Mouse (Mus musculus) CH12.LX (cell line): ENCODE measurements at regions not wholly inside any gene's neighbourhood (a gene's known extent, or its start where the extent isn't known, plus 50 kb on each side); places are given as distances from the start of the nearest gene placed in this dataset.

Source experiments
- DNase-seq: peaks from one replicate; pipeline ENCODE4 v3.0.0-alpha.2; 2013; ENCODE audit errors: extremely low read depth
- H3K27ac ChIP-seq: 2 replicates; pipeline ENCODE4 v1.5.1; 2012; ENCODE audit warnings: low read depth, mild to moderate bottlenecking, control low read depth, moderate library complexity; ENCODE audit not compliant: insufficient read depth
- H3K27me3 ChIP-seq: replicated peaks from 2 replicates; pipeline ENCODE3; 2012; ENCODE audit warnings: inconsistent platforms
- H3K36me3 ChIP-seq, 2 experiments: replicated peaks in 1 of 2; 2 replicates each; pipeline versions ENCODE3 to v1.6.1; 2012; ENCODE audit warnings: inconsistent platforms in 1 of 2, low read length in 1 of 2, mild to moderate bottlenecking in 1 of 2, mixed read lengths in 1 of 2, moderate library complexity in 1 of 2; ENCODE audit not compliant: control insufficient read depth in 1 of 2, insufficient read depth in 1 of 2
- H3K4me1 ChIP-seq, 2 experiments: 2 replicates each; pipeline ENCODE4 v1.6.1; 2012; ENCODE audit warnings: inconsistent platforms in 1 of 2, moderate library complexity in 1 of 2; ENCODE audit not compliant: insufficient read depth in 2 of 2, control insufficient read depth in 1 of 2
- H3K4me2 ChIP-seq: 2 replicates; pipeline ENCODE4 v1.6.1; 2012; ENCODE audit warnings: low read depth, mild to moderate bottlenecking, control low read depth; ENCODE audit not compliant: poor library complexity, insufficient read depth, severe bottlenecking
- H3K4me3 ChIP-seq, 3 experiments: fragments of 150-350 bp in 1 of 3; sonication (generic) in 1 of 3; replicated peaks in 1 of 3; 2 replicates each; pipeline versions ENCODE3 to v1.5.1; 2011 to 2012; ENCODE audit warnings: low read depth in 2 of 3, low read length in 2 of 3, mild to moderate bottlenecking in 2 of 3, moderate library complexity in 2 of 3, control low read depth in 1 of 3, improper control_type of control experiment in 1 of 3, inconsistent platforms in 1 of 3, mixed read lengths in 1 of 3; ENCODE audit not compliant: poor library complexity in 1 of 3
- H3K79me2 ChIP-seq: replicated peaks from 2 replicates; pipeline ENCODE4 v1.6.1; 2012; ENCODE audit warnings: mild to moderate bottlenecking, moderate library complexity; ENCODE audit not compliant: control insufficient read depth, poor library complexity, insufficient read depth, severe bottlenecking; ENCODE audit errors: extremely low read depth
- H3K9ac ChIP-seq: 2 replicates; pipeline ENCODE4 v1.6.1; 2012; ENCODE audit warnings: low read depth, mild to moderate bottlenecking, control low read depth, moderate library complexity; ENCODE audit not compliant: insufficient read depth
- H3K9me3 ChIP-seq: replicated peaks from 2 replicates; pipeline ENCODE3; 2012; ENCODE audit warnings: low read length, inconsistent platforms, mixed read lengths
- BHLHE40 ChIP-seq: IDR thresholded peaks from 2 replicates; pipeline ENCODE4 v1.6.1; 2011; ENCODE audit warnings: mild to moderate bottlenecking, low read depth, low read length, improper control_type of control experiment
- CHD1 ChIP-seq: IDR thresholded peaks from 2 replicates; pipeline ENCODE4 v1.6.1; 2012; ENCODE audit warnings: low read depth, low read length, improper control_type of control experiment, inconsistent platforms
- CHD2 ChIP-seq: IDR thresholded peaks from 2 replicates; pipeline ENCODE4 v1.6.1; 2011; ENCODE audit warnings: low read length, improper control_type of control experiment
- ELF1 ChIP-seq: IDR thresholded peaks from 2 replicates; pipeline ENCODE4 v1.6.1; 2014; ENCODE audit warnings: low read depth, mild to moderate bottlenecking, inconsistent platforms, low read length, improper control_type of control experiment
- EP300 ChIP-seq: IDR thresholded peaks from 2 replicates; pipeline ENCODE4 v1.6.1; 2011; ENCODE audit warnings: low read length, improper control_type of control experiment
- GABPA ChIP-seq: IDR thresholded peaks from 2 replicates; pipeline ENCODE4 v1.6.1; 2012; ENCODE audit warnings: low read depth, low read length, improper control_type of control experiment, inconsistent platforms; ENCODE audit not compliant: insufficient replicate concordance
- HCFC1 ChIP-seq: IDR thresholded peaks from 2 replicates; pipeline ENCODE4 v1.6.1; 2012; ENCODE audit warnings: low read depth, mild to moderate bottlenecking, inconsistent platforms, low read length, improper control_type of control experiment
- IRF4 ChIP-seq: IDR thresholded peaks from 2 replicates; pipeline ENCODE4 v1.6.1; 2014; ENCODE audit warnings: low read depth, mild to moderate bottlenecking, inconsistent platforms, low read length, improper control_type of control experiment
- JUN ChIP-seq: IDR thresholded peaks from 2 replicates; pipeline ENCODE4 v1.6.1; 2011; ENCODE audit warnings: low read depth, mild to moderate bottlenecking, low read length, improper control_type of control experiment, moderate library complexity; ENCODE audit not compliant: insufficient read depth
- JUND ChIP-seq: conservative IDR thresholded peaks from 2 replicates; pipeline ENCODE4 v1.6.1; 2011; ENCODE audit warnings: low read depth, low read length, improper control_type of control experiment
- KAT2A ChIP-seq: IDR thresholded peaks from 2 replicates; pipeline ENCODE4 v1.6.1; 2012; ENCODE audit warnings: low read length, improper control_type of control experiment, inconsistent platforms; ENCODE audit not compliant: insufficient replicate concordance
- MAZ ChIP-seq: IDR thresholded peaks from 2 replicates; pipeline ENCODE4 v1.6.1; 2012; ENCODE audit warnings: low read depth, mild to moderate bottlenecking, inconsistent platforms, low read length, improper control_type of control experiment, moderate library complexity
- MEF2A ChIP-seq: IDR thresholded peaks from 2 replicates; pipeline ENCODE4 v1.6.1; 2014; ENCODE audit warnings: low read depth, mild to moderate bottlenecking, inconsistent platforms, low read length, improper control_type of control experiment, borderline replicate concordance
- NRF1 ChIP-seq: IDR thresholded peaks from 2 replicates; pipeline ENCODE4 v1.6.1; 2014; ENCODE audit warnings: low read depth, mild to moderate bottlenecking, inconsistent platforms, low read length, improper control_type of control experiment, moderate library complexity
- PAX5 ChIP-seq: IDR thresholded peaks from 2 replicates; pipeline ENCODE4 v1.6.1; 2012; ENCODE audit warnings: low read length, inconsistent platforms, mixed read lengths
- RAD21 ChIP-seq: IDR thresholded peaks from 2 replicates; pipeline ENCODE4 v1.6.1; 2011; ENCODE audit warnings: low read depth, mild to moderate bottlenecking, low read length, improper control_type of control experiment, moderate library complexity
- RCOR1 ChIP-seq: conservative IDR thresholded peaks from 2 replicates; pipeline ENCODE4 v1.6.1; 2012; ENCODE audit warnings: low read depth, mild to moderate bottlenecking, inconsistent platforms, low read length, improper control_type of control experiment
- SMC3 ChIP-seq: IDR thresholded peaks from 2 replicates; pipeline ENCODE4 v1.6.1; 2011; ENCODE audit warnings: low read depth, low read length, improper control_type of control experiment
- TBP ChIP-seq: conservative IDR thresholded peaks from 2 replicates; pipeline ENCODE4 v1.6.1; 2011; ENCODE audit warnings: low read depth, low read length, improper control_type of control experiment
- TCF12 ChIP-seq: IDR thresholded peaks from 2 replicates; pipeline ENCODE4 v1.6.1; 2014; ENCODE audit warnings: low read depth, mild to moderate bottlenecking, inconsistent platforms, low read length, improper control_type of control experiment
- USF2 ChIP-seq: conservative IDR thresholded peaks from 2 replicates; pipeline ENCODE4 v1.6.1; 2011; ENCODE audit warnings: low read depth, low read length, improper control_type of control experiment
- ZC3H11A ChIP-seq: IDR thresholded peaks from 2 replicates; pipeline ENCODE4 v1.6.1; 2012; ENCODE audit warnings: low read depth, mild to moderate bottlenecking, inconsistent platforms, low read length, improper control_type of control experiment
- ZMIZ1 ChIP-seq: IDR thresholded peaks from 2 replicates; pipeline ENCODE4 v1.6.1; 2012; ENCODE audit warnings: low read depth, mild to moderate bottlenecking, inconsistent platforms, low read length, improper control_type of control experiment
- dilution Hi-C: fragments of 300-500 bp; cut with MboI; formaldehyde crosslinking; loops from 2 replicates; pipeline ENCODE4 v1.14.3; 2020; ENCODE audit warnings: low sequenced_read_pairs; ENCODE audit not compliant: extremely low pct_unique_long_range_greater_than_20kb, extremely low pct_ligation_motif_present
- in situ Hi-C: fragments of 300-500 bp; cut with MboI; formaldehyde crosslinking; loops from 3 replicates; pipeline ENCODE4 v1.14.3; 2019; ENCODE audit warnings: low sequenced_read_pairs, low pct_ligation_motif_present, low pct_unique_long_range_greater_than_20kb, mixed read lengths

DNA sequence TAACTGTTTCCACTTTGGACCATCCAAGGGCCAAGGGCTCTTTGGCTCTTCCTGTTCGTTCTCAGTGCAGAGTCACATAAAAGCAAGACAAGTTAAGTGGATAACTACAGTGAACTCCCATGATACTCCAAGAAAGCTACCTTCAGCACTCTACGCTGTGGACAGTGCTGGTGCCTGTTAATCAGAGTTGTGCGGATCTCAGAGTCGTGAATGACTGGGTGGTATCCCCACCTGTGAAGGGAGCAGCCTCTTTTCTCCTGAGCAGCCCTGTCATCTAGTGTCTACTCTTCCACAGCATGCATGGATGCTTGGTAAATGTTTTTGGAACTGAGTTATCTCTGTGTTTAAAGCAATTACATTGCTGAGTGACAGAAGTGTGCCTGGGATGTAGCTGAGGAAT is 568.4 kb upstream of the Map3k7 start:
- H3K27ac ChIP-seq, result no peak overlapping the region
- H3K9me3 ChIP-seq, result peaks cover 22% of the 10 kb centered on the region
- H3K36me3 ChIP-seq, result no peaks in the 10 kb centered on the region
- in situ Hi-C loops (no loop called here), dilution Hi-C loops (no loop called here)
- H3K79me2 ChIP-seq, result no peaks in the 10 kb centered on the region
- no peaks in the 10 kb centered on the region for H3K4me1 ChIP-seq
- H3K9ac ChIP-seq, result no peak overlapping the region
- H3K4me3 ChIP-seq, result no peak overlapping the region
- H3K27me3 ChIP-seq, result no peaks in the 10 kb centered on the region
- H3K4me2 ChIP-seq, result no peak overlapping the region
- no peak for DNase-seq
- TF ChIP-seq GABPA (no peak), KAT2A (no peak), ELF1 (no peak), RCOR1 (no peak), ZMIZ1 (no peak), SMC3 (no peak), NRF1 (no peak), IRF4 (no peak)
- TF ChIP-seq, all 38 proteins: peak for 0

DNA sequence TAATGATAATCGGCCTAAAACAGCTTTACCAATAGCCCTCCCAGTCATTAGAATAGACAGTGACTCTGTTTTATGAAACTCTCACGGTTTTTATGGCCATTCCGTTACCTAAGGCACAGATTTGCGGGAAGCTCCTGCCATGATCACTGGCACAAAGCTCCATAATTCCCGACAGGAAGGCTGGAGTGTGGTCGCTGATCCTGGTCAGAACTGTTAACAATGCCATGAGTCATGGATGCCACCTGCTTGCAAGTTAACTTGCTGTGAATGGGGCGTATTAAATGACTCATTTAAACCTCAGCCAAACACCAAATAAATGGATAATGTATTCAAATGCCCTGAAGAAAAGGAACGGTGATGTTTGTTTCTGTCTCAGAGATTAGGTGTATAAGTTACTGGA is 559.9 kb upstream of the Map3k7 start:
- no peak overlapping the region for H3K4me2 ChIP-seq
- H3K36me3 ChIP-seq, result no peaks in the 10 kb centered on the region
- no peak overlapping the region for H3K4me3 ChIP-seq
- no peaks in the 10 kb centered on the region for H3K79me2 ChIP-seq
- H3K9me3 ChIP-seq, result peaks cover 34% of the 10 kb centered on the region
- H3K4me1 ChIP-seq, result no peaks in the 10 kb centered on the region
- no peak overlapping the region for H3K27ac ChIP-seq
- H3K27me3 ChIP-seq, result no peaks in the 10 kb centered on the region
- in situ Hi-C loops, result no loop called here
- H3K9ac ChIP-seq, result no peak overlapping the region
- TF ChIP-seq TCF12 (no peak), BHLHE40 (no peak), PAX5 (no peak), ZC3H11A (no peak), RAD21 (no peak), MEF2A (no peak), HCFC1 (no peak), CHD2 (no peak), EP300 (no peak), MAZ (no peak), NRF1 (no peak), JUND (no peak), USF2 (no peak), TBP (no peak), CHD1 (no peak), JUN (no peak)
- dilution Hi-C loops, result no loop called here
- no peak for DNase-seq
